8 mouse cellular contexts compared by ENCODE assay signal in genomic region chr8:122229819-122230711, GRCm38 (mm10). TPM values are rescaled to one million over a fixed set of nuclear protein-coding genes. Genes with fewer than 3 reads are reported as not detected.
A peak's percentile ranks its signal among the peaks of the same experiment; 100 is the strongest.
DNase-seq lines count a peak whose midpoint lies in the region; ATAC-seq and TF ChIP-seq lines count a peak whose summit lies in the region.

No protein-coding gene starts in this region.

- H3K9me3 ChIP-seq in forebrain, postnatal 0 days (ENCODE audit: low read length), result no peaks in the 10 kb centered on the region
- no peaks in the 10 kb centered on the region for H3K9me3 ChIP-seq in hindbrain, postnatal 0 days (ENCODE audit: low read length)
- no peaks in the 10 kb centered on the region for H3K9me3 ChIP-seq in lung, postnatal 0 days (ENCODE audit: low read length)

- H3K9ac ChIP-seq in forebrain, postnatal 0 days, result peak overlapping the region; percentile 58
- H3K9ac ChIP-seq in hindbrain, postnatal 0 days (replicated peaks; ENCODE audit: low read length), result peak overlapping the region; percentile 59
- H3K9ac ChIP-seq in lung, postnatal 0 days (replicated peaks; ENCODE audit: low read depth), result no peak overlapping the region

- H3K27ac ChIP-seq in cerebellum, adult 2 months (ENCODE audit: insufficient read depth, low read length), result no peak overlapping the region
- no peak overlapping the region for H3K27ac ChIP-seq in forebrain, postnatal 0 days (ENCODE audit: low read depth, low read length)
- H3K27ac ChIP-seq in hindbrain, postnatal 0 days, result peak overlapping the region; percentile 58; the same call in 1 of the 2 replicates
- H3K27ac ChIP-seq in lung, postnatal 0 days (ENCODE audit: low read length), result no peak overlapping the region

- no peak for TF ChIP-seq EP300 in lung, postnatal 0 days (IDR thresholded peaks at IDR 0.05)

- no peak for TF ChIP-seq CTCF in cerebellum, adult 2 months (IDR thresholded peaks at IDR 0.05; ENCODE audit: borderline replicate concordance, insufficient read depth, low read depth, low read length)
- no peak for TF ChIP-seq CTCF in forebrain, postnatal 0 days (IDR thresholded peaks at IDR 0.05; ENCODE audit: low read depth)
- no peak for TF ChIP-seq CTCF in hindbrain, postnatal 0 days (IDR thresholded peaks at IDR 0.05; ENCODE audit: low read depth)
- no peak for TF ChIP-seq CTCF in lung, postnatal 0 days (IDR thresholded peaks at IDR 0.05)

- TF ChIP-seq POLR2A in cerebellum, adult 2 months (IDR thresholded peaks at IDR 0.05; ENCODE audit: borderline replicate concordance, insufficient read depth, low read length), result no peak

- DNase-seq in ovary, postnatal 36 days (ENCODE audit: low spot score), result peak; percentile 28
- DNase-seq in ovary, adult 18-20 months (ENCODE audit: low spot score), result no peak
- DNase-seq in cerebellum, adult 2 months, result peak; percentile 49 to 53
- DNase-seq in forebrain, postnatal 0 days, result peak; percentile 16
- peak; percentile 53 for DNase-seq in hindbrain, postnatal 0 days (ENCODE audit: low spot score)
- DNase-seq in lung, postnatal 0 days (ENCODE audit: low spot score), result peak; percentile 24

- 2% methylated on average over 94 of the region's 98 CpGs for WGBS in cerebellum, adult 2 months
- 1% methylated on average over 80 of the region's 98 CpGs for WGBS in forebrain, postnatal 0 days
- 2% methylated on average over 71 of the region's 98 CpGs for WGBS in hindbrain, postnatal 0 days
- WGBS in lung, postnatal 0 days, result 2% methylated on average over 59 of the region's 98 CpGs

- peaks cover 9% of the 10 kb centered on the region; the same call in 1 of the 2 replicates for H3K4me1 ChIP-seq in cerebellum, adult 2 months (ENCODE audit: control insufficient read depth, insufficient read depth, low read length)
- H3K4me1 ChIP-seq in forebrain, postnatal 0 days (ENCODE audit: insufficient read depth), result peaks cover 3% of the 10 kb centered on the region; the same call in 1 of the 2 replicates
- peaks cover 15% of the 10 kb centered on the region for H3K4me1 ChIP-seq in hindbrain, postnatal 0 days (ENCODE audit: insufficient read depth, low read length)
- H3K4me1 ChIP-seq in lung, postnatal 0 days (ENCODE audit: insufficient read depth, low read depth, low read length), result no peaks in the 10 kb centered on the region

- peak; percentile 53 for ATAC-seq in forebrain, postnatal 0 days
- ATAC-seq in hindbrain, postnatal 0 days, result peak; percentile 24; the same call in 1 of the 2 replicates
- peak; percentile 20 for ATAC-seq in lung, postnatal 0 days
- ATAC-seq in megakaryocyte progenitor cell, adult 5-6 weeks (replicated peaks; ENCODE audit: poor library complexity), result no peak
- ATAC-seq in inflammation-experienced regulatory T-cells, adult 6 months, result no peak

- H3K4me2 ChIP-seq in forebrain, postnatal 0 days (ENCODE audit: low read depth), result peak overlapping the region; percentile 97
- peak overlapping the region; percentile 94 for H3K4me2 ChIP-seq in hindbrain, postnatal 0 days (ENCODE audit: low read depth, low read length)
- H3K4me2 ChIP-seq in lung, postnatal 0 days (replicated peaks; ENCODE audit: low read depth, low read length), result peak overlapping the region; percentile 85

- H3K4me3 ChIP-seq in cerebellum, adult 2 months (replicated peaks; ENCODE audit: insufficient read depth, low read depth, low read length), result peak overlapping the region; percentile 56
- H3K4me3 ChIP-seq in forebrain, postnatal 0 days (ENCODE audit: low read depth, low read length), result peak overlapping the region; percentile 55
- H3K4me3 ChIP-seq in hindbrain, postnatal 0 days (ENCODE audit: low read length), result peak overlapping the region; percentile 55
- H3K4me3 ChIP-seq in lung, postnatal 0 days (ENCODE audit: low read depth, low read length), result peak overlapping the region; percentile 48

- no peaks in the 10 kb centered on the region for H3K36me3 ChIP-seq in forebrain, postnatal 0 days (ENCODE audit: insufficient read depth)
- no peaks in the 10 kb centered on the region for H3K36me3 ChIP-seq in hindbrain, postnatal 0 days (ENCODE audit: insufficient read depth, low read length)
- H3K36me3 ChIP-seq in lung, postnatal 0 days (ENCODE audit: insufficient read depth, low read length), result no peaks in the 10 kb centered on the region

- no peaks in the 10 kb centered on the region for H3K27me3 ChIP-seq in cerebellum, adult 2 months (ENCODE audit: control insufficient read depth, insufficient read depth, low read length)
- no peaks in the 10 kb centered on the region; the same call in 1 of the 2 replicates for H3K27me3 ChIP-seq in forebrain, postnatal 0 days (ENCODE audit: insufficient read depth, low read length)
- H3K27me3 ChIP-seq in hindbrain, postnatal 0 days (ENCODE audit: insufficient read depth, low read length), result 0 out of 2 replicates have a peak, but pooled peaks cover 5% of the 10 kb centered on the region
- no peaks in the 10 kb centered on the region for H3K27me3 ChIP-seq in lung, postnatal 0 days (replicated peaks; ENCODE audit: insufficient read depth, low read length)

RNA-seq across cellular contexts. Expression of gene Zfpm1, which starts 51.9 kb away (rescaled TPM):
- 19.6 and 20.1 TPM in 2 replicates for polyA plus RNA-seq in cerebellum, adult 2 months (2012; rRNA removed)
- 9.5 and 10.1 TPM in 2 replicates for total RNA-seq in forebrain, postnatal 0 days (2014; rRNA removed)
- 0.87 and 1.1 TPM in 2 replicates for polyA plus RNA-seq in forebrain, postnatal 0 days (2015; fragmentation: Nextera tagmentation; extraction: Ambion mirVana)
- total RNA-seq in hindbrain, postnatal 0 days (2014; rRNA removed), result 28.0 and 37.6 TPM in 2 replicates
- polyA plus RNA-seq in hindbrain, postnatal 0 days (2015; fragmentation: Nextera tagmentation; extraction: Ambion mirVana), result 1.5 and 2.0 TPM in 2 replicates
- 1.5 and 1.7 TPM in 2 replicates for polyA plus RNA-seq in lung, postnatal 0 days (2015; fragmentation: Nextera tagmentation; extraction: Ambion mirVana)
- 12.2 and 21.6 TPM in 2 replicates for total RNA-seq in megakaryocyte progenitor cell, adult 5-6 weeks (2015)
- total RNA-seq in megakaryocyte progenitor cell, adult 5-6 weeks (2017), result 9.9 and 20.3 TPM in 2 replicates
- polyA plus RNA-seq in inflammation-experienced regulatory T-cells, adult 6 months (2017; shearing (Covaris generic)), result 1 to 10 TPM in 2 of 3 experiments, under 1 TPM in 1; 0.65 to 2.6 (median 1.3) TPM

Comparison
In these comparisons a context has a peak if more than half of its experiments do, and no peak if none do; other contexts are left out.
1. ATAC-seq: peak in forebrain, postnatal 0 days (single experiment), hindbrain, postnatal 0 days (single experiment) and lung, postnatal 0 days (single experiment); none in megakaryocyte progenitor cell, adult 5-6 weeks (single experiment) and inflammation-experienced regulatory T-cells, adult 6 months (single experiment).
2. Peak in every context shown above with its lines, with median percentiles within 50 percentile points of each other: H3K4me3 ChIP-seq and H3K4me2 ChIP-seq.